Mouse (Mus musculus) brain, embryonic 14.5 days (tissue): Measurements from ENCODE around the gene Cyp24a1.

Experiments used
- CTCF ChIP-seq: fragments of 200-500 bp; IDR thresholded peaks from 2 replicates; pipeline ENCODE4 v1.5.1; 2012; ENCODE audit warnings: inconsistent platforms, mild to moderate bottlenecking, moderate library complexity, borderline replicate concordance; ENCODE audit not compliant: insufficient read depth, insufficient read length; ENCODE audit errors: extremely low read depth
- POLR2A ChIP-seq: fragments of 200-500 bp; IDR thresholded peaks from 2 replicates; pipeline ENCODE4 v1.6.1; 2012; ENCODE audit warnings: mild to moderate bottlenecking, inconsistent platforms, borderline replicate concordance; ENCODE audit not compliant: poor library complexity, insufficient read depth, insufficient read length, severe bottlenecking; ENCODE audit errors: extremely low read depth

DNA sequence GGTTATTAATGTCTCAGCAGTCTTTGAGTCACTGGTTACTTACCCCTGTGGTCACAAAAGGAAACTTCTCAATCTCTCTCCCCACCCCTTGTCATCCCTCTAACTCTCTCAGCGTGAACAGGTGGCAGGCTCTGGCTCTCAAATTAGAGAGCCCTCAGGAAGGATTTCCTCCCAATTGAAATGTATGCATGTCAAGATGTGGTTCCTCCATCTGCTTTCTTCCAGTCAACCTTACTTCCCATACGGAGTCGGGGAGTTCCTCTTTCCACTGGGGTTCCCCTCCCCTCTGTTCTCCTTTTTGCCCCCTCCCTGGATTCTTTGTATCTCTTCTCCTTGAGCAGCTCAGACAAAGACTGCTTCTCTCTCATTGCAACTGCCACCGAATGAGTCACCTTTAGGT lies 60.7 kb downstream of the Cyp24a1 start:
- TF ChIP-seq CTCF (no peak), POLR2A (no peak)
